Mouse (Mus musculus) adrenal gland, adult (tissue): ENCODE measurements at regions not wholly inside any gene's neighbourhood (a gene's known extent, or its start where the extent isn't known, plus 50 kb on each side); places are given as distances from the start of the nearest gene placed in this dataset.
A peak's percentile ranks its signal among the peaks of the same experiment; 100 is the strongest.

ENCODE experiments used
- DNase-seq, 2 experiments: peaks; one replicate each; pipeline ENCODE4 v3.0.0; 2022 to 2023; ENCODE audit warnings: low spot score in 1 of 2; ENCODE audit not compliant: inconsistent age in 2 of 2

GRCm38 (mm10) chr2:129949786-129950185, 62.4 kb upstream of the Tgm3 start:
- DNase-seq = peak; percentile 74 to 87

GRCm38 (mm10) chr2:129952486-129952885, 59.7 kb upstream of the Tgm3 start:
- DNase-seq = no peak

- DNase-seq = peak; percentile 56 to 79
These were observed 56.9 kb upstream of the Tgm3 start for GRCm38 (mm10) chr2:129955260-129955691.

GRCm38 (mm10) chr2:129958120-129958519, 54.0 kb upstream of the Tgm3 start:
- no peak for DNase-seq

GRCm38 (mm10) chr2:129960364-129960763, 51.8 kb upstream of the Tgm3 start:
- peak in 1 of 2 experiments; percentile 29 for DNase-seq

GRCm38 (mm10) chr2:129961522-129961921, 50.6 kb upstream of the Tgm3 start:
- peak; percentile 29 to 81 for DNase-seq
